Mouse (Mus musculus): ENCODE results near the gene Pvr. TPM values are rescaled to one million over a fixed set of nuclear protein-coding genes. Genes with fewer than 3 reads are reported as not detected.

The Pvr gene
- total RNA-seq (2021), result 10 to 100 TPM; 20.0 to 25.6 TPM
- long read RNA-seq, experiment 1, transcript Pvr-201 (8 exons, 2,905 nt), result major isoform, 8 of 13 reads
- long read RNA-seq, experiment 1, partial matches to known transcripts, result 0 of 13 reads
- long read RNA-seq, experiment 1, other reads (novel, unspliced or antisense), result 5 of 13 reads
- long read RNA-seq, experiment 2, transcript Pvr-201 (8 exons, 2,905 nt), result major isoform, 5 of 8 reads
- long read RNA-seq, experiment 2, partial matches to known transcripts, result 0 of 8 reads
- long read RNA-seq, experiment 2, other reads (novel, unspliced or antisense), result 3 of 8 reads

DNA sequence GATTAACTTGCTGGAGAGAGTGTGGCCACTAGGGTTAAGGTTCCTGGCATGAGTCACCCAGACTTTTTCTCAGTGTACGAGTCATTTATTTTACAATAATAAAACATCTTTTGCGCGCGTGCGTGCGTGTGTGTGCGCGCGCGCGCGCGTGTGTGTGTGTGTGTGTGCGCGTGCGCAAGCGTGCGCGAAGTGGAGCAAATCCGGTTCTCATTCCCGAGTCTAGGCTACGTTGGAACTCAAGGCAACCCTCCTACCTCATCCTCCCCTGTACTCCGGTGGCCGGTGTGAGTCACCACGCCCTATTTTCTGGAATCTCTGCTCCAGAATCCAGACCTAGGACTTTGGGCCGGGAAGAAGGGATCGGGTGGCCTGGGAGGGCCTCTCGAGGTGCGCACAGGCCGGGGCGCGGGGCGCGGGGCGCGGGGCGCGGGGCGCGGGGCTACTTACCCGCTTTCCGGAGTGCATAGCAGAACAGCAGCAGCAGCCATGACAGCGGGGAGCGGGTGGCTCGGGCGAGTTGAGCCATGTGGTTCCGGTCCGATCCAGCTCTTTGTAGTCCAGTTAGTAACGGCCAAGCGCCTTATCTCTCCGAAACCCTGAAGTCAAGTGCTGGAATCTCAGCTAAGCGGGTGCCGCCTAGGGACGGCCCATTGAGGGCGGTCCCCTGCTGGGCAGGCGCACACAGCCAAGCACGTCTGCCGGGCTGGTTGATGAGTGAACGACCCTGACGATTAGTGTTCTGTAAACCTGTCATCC, at the start of gene Pvr:
Gene Pvr, minus strand, starts transcription at position 655 of the 756 bp plus-strand sequence.
- intact Hi-C loops (cut with DNase I), result no loop called here

DNA sequence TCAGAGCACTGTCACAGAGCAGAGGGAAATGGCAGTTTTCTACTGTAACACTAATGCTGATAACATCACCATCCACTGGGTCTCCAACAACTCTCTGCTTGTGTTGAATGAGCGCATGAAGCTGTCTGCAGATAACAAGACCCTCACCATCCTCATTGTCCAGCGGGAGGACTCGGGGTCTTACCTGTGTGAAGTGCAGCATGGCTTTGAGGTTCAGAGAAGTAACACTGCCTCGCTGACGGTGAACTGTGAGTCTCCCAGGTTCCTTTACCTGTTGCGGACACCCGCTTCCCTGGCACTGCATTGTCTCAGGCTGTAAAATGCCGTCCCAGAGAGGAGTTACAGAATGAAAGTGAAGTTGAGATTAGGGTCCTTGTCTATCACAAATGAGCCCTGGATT, 49.2 kb upstream of the Pvr start:
- intact Hi-C loops (cut with DNase I), result no loop called here
- no peak for DNase-seq

More for the DNA sequence above, at the start of gene Pvr:
- peak; percentile 79 to 81 for DNase-seq

DNA sequence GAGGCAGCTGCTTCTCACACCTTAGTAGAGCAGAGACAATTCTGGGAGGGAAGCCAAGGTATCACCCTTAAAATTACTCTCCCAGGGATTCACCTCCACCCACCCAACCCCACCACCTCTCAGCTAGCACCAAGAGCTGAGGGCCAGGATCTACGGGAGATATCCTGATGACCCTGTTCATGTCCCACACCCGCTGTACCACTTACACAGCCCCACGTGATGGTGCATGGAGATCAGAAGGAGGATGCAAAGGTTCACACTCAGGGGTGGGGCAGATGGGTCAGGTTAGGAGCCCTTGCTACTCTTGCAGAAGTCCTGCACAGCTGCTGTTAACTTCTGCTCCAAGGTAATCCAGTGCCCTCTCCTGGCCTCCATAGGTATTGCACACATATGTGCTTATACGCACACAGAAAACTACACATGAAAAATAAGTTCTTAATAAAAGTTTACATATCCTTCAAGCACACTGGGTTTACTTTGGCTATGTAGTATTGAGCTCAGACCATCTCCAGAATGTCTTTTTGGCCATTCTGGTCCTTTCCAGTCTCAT, 48.7 kb upstream of the Pvr start:
- intact Hi-C loops (cut with DNase I), result no loop called here
- no peak for DNase-seq

DNA sequence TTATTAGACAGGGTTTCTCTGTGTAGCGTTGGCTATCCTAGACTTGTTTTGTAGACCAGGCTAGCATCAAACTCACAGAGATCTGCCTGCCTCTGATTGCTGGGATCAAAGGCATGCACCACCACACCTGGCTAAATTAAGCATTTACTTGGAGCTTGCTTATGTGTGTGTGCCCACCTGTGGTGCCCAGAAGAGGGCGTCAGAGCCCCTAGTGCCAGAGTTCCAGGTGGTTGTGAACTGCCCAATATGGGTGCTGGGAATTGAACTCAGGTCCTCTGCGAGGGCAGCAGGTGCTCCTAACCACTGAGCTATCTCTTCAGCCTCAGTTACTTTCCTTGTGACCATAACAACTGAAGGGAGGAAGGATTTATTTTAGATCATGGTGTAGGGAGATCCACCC, 48.1 kb upstream of the Pvr start:
- DNase-seq, result no peak
- intact Hi-C loops (cut with DNase I), result no loop called here

DNA sequence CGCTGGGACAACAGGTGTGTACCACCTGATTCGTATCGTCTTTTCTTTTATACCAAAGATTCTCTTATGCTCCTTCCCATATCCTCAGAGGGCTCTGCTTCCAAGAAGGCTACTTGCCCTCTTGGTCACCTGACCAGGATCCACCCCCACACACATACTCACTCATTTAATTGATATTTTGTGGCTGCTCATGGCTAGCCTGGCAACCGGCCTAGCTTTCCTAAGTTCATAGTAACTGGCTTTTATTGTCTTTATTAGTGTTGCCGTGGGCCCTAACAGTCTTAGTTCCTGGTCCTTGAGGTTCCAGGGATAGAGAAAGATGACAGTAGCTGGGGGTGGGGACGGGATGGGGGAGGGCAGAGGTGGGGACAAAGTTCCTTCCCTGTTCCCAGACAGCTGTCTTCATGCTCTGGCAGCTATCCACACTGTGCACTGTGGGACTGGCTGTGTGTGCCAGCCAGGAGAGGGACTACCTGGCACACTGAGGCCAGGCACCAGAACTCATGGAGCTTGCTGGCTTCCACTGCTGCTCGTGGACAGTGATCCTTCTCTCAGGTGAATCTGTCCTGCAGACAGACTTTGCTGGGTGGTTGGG, 44.1 kb upstream of the Pvr start, which contains the start of gene Ceacam20:
Gene Ceacam20, plus strand, starts transcription at position 428 of the 595 bp plus-strand sequence.
- DNase-seq, result no peak
- intact Hi-C loops (cut with DNase I), result no loop called here

DNA sequence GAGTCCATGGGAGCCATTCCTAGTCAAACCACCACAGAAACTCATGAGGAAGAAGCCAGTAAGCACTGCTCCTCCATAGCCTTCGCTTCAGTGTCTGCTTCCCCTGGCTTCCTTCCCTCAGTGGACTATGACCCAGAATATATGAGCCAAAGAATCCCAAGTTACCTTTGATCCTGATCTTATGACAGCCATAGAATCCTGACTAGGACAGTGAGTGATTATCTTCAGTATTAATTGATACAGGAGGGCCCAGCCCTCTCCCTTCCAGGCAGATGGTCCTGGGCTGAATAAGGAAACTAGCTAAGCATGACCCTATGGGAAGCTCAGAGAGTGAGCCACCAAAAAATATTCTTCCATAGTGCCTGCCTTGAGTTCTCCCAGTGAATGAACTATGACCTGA, 41.5 kb upstream of the Pvr start:
- no peak for DNase-seq
- intact Hi-C loops (cut with DNase I), result no loop called here

DNA sequence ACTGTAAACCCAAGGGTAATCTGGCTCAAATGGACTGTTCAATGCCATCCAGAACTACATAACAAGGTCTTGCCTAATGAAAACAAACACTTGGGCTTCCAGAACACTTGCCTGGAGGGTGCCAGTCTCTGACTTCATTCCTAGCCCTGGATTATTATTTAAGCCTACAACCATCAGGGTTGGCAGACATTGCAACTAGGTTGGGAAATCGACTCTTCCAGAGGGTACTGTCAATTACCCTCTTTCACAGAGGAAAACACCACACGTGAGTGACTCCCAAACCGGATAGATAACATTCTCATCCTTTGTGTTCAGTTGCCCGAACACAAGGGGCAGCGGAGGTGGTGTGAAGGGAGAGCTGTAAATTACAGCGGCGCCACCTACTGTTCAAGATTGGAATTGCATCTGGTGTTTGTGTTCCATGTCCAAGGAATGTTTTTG, 35.4 kb upstream of the Pvr start:
- peak; percentile 88 to 94 for DNase-seq
- intact Hi-C loops (cut with DNase I), result loop anchor here (1.0 to 2.0 kb wide), 2 partner anchors 46 to 80 kb away; no protein-coding TSS in a partner anchor

DNA sequence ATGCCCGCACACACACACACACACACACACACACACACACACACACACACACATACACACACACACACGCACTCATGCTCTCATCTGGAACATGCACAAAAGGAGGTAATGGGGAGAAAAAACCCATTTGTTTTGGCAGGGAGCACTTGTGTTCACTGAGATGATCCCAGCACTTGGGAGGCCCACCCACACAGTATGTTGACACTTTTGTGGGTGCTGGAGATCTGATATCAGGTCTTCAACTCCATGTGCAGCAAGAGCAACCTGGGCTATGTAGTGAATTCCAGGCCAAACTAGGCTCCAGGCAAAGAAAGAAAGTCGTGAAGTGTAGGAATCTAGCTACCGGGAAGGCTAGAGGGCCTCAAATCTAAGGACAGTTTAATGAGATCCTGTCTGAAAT, 34.9 kb upstream of the Pvr start:
- DNase-seq, result no peak
- intact Hi-C loops (cut with DNase I), result loop anchor here (1.0 to 2.0 kb wide), 2 partner anchors 46 to 79 kb away; no protein-coding TSS in a partner anchor

DNA sequence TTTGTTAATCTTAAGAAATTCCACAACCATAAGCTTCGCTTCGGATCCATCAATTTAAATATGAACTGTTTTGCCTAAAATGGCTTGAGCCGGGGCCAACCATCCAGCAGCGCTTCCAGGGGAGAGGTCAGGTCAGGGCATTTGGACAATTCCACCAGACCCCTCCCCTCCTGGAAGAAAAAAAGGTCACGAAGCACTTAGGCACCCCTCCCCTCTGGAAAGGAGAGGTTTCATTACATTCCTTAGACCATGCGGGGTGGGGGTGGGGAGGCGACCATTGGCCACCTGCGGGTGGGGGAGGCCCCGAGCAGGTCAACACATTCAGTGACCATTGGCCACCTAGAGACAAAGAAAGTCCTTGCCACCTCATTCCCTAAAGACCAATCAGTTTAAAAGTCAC, 32.1 kb upstream of the Pvr start:
- intact Hi-C loops (cut with DNase I), result no loop called here
- no peak for DNase-seq

DNA sequence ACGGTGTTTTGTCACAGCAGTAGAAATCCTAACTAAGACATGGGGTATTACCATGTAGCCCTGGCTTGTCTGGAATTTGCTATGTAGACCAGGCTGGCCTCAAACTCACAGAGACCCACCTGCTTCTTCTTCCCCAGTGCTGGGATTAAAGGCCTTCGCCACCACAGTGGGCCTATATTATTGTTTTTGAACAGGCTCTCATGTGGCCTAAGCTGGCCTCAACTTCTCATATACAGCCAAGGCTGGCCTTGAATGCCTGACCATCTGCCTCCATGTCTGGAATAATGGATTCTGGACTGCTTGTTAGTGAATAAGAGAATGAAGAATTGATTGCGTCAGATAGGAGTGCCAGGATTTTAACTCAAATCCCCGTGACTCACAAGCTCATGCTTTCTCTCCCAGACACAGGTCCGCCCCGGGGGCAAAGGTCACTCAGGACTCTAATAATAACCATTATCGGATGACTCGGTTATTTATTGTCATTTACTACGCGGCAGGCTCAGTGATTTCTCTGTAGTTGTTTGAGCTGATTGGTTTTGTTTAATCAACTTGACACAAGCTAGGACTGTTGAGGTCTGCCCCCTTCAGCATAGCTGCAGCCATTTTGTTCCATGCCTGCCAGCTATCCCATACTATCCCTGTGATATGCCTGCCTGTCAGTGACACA, 31.5 kb upstream of the Pvr start:
- DNase-seq, result no peak
- intact Hi-C loops (cut with DNase I), result loop anchor here (1.0 kb wide), 1 partner anchor 42 kb away; no protein-coding TSS in a partner anchor

DNA sequence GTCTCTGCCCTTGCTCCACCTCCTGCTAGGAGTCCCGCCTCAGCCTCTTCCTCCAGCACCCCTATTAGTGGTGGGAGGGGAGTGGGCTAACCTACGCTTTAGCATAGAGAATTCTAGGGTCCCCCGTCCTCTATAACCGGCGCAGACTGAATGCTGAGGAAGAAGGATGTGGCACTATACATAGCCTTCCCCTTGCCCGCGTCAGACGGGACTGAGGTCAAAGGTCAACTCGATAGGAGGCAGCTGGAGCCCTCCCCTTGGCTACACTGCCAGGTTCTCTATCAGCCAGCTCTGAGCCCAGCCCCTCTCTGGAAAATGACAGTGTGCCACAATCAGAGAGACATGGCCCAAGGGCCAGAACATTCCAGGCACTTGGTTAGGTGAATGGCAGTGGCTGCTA, 29.6 kb upstream of the Pvr start, which contains the start of gene Igsf23:
Gene Igsf23, minus strand, starts transcription at position 168 of the 400 bp plus-strand sequence.
- DNase-seq, result no peak
- intact Hi-C loops (cut with DNase I), result no loop called here

DNA sequence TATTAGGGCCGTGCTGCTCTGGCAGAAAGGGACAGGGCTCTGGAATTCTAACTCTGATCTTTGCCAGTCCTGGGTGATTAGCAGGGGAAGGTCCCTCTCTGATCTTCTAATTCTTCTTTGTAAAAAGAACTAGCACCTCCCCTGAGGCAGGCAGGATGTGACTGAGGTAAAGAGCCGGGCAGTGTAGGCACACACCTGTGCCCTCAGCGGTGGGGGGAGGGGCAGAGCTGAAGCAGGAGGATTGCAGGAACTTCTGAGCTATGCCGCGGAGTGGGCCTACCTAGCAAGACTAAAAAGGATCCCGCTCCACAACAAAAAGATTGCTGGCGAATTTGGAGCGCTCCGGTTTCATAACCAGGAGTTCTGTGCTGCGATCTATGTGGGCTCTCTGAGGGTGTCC, 29.0 kb upstream of the Pvr start:
- intact Hi-C loops (cut with DNase I), result no loop called here
- DNase-seq, result no peak

DNA sequence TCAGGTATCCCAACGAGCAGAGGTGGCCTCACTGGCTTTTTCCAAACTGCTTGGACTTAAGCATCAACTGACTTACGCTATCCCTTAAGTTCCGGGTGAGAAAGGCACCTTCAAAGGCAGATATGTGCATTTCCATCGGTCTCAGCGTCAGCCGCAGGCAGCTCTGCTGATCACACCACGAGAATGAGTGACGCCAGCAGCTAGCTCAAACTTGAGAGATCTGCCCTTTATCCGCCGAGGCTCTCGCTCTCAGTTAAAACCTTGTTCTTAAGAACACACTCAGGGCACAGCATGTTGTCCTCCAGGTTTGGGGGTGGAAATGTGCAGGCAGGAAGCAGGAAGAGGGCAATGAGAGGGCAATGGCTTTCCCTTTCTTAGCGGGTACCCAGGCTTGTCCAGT, 28.0 kb upstream of the Pvr start:
- intact Hi-C loops (cut with DNase I), result no loop called here
- no peak for DNase-seq

DNA sequence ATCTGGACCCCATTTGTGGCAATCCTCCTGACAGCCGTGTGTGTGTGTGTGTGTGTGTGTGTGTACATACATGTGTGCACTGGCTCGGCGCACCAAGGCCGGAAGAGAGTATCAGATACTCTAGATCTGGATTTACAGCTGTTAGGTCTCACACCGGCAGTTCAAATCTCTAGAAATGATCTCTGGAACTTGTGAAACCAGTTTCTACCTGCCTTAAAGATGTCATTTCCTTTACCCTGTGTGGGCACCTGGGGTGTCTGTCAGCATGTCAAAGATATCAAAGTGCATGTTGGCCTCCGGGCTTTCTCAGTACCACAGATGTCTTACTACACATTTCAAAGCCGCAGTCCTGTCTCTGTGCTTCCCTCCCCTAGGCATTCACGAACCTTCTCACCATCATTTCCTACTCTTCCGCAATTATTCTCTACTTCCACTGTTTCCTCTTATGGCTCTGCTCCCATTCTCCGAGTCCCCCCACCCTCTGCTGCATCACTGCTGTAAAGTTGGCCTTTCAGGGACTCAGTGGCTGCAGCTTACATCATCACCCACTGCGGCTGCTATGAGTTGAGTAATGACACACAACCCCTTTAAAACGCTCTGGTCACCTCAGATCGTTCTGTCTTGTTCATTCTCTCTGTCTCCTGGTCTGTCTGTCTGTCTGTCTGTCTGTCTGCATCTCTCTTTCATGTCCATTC, 25.0 kb upstream of the Pvr start:
- intact Hi-C loops (cut with DNase I), result no loop called here
- no peak for DNase-seq

DNA sequence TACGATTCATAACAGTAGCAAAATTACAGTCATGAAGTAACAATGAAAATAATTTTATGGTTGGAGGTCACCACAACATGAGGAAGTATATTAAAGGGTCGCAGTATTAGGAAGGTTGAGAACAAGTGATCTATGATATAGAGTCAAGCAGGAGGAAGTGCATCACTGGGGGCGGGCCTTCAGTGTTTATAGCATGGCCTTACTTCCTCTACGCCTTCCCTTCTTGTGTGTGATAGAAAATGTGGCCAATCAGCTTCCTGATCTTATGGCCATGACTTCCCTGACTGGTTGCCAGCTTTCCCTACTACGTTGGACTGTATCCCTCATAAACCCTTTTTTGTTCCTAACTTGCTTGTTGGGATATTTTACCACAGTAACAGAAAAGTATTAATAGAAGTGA, 24.2 kb upstream of the Pvr start:
- intact Hi-C loops (cut with DNase I), result no loop called here
- DNase-seq, result no peak

DNA sequence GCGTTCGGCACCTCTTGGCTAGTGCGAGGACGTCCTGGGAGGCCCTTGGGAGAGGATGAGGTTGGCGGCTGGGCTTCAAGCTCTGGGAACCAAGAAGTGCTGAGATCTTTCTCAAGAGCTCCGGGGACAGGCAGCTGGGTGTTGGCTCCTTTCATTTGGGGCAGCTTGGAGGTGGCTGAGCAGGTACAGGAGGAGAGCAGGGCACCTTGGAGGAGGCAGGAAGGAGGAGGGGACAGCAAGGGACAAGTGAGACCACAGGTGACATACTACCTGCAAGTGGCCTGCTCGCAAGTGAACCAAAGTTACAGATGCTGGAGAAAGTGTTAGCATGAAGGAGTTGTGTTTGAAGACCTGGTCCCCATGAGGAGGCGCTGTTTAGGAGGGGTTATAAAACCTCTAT, 23.7 kb upstream of the Pvr start:
- intact Hi-C loops (cut with DNase I), result no loop called here
- no peak for DNase-seq

DNA sequence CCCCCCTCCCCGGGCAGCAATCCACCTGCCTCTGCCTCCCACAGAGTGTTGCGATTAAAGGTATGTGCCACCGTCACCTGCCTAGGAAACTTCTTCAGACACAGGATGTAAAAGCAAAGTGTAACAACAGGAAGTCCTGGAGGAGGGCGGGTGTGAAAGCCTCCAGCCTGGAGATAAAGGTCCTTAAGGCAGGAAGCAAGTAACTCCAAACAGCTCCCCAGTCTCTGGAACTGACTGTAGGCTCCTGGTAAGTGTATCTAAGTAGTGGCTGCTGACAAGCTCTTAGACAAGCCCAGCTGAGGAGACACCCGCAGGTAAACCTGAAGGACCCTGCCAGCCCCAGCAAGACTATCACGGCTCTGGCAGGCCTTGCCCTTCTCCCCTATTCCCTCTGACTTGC, 19.3 kb upstream of the Pvr start:
- DNase-seq, result peak; percentile 35 to 44
- intact Hi-C loops (cut with DNase I), result no loop called here

DNA sequence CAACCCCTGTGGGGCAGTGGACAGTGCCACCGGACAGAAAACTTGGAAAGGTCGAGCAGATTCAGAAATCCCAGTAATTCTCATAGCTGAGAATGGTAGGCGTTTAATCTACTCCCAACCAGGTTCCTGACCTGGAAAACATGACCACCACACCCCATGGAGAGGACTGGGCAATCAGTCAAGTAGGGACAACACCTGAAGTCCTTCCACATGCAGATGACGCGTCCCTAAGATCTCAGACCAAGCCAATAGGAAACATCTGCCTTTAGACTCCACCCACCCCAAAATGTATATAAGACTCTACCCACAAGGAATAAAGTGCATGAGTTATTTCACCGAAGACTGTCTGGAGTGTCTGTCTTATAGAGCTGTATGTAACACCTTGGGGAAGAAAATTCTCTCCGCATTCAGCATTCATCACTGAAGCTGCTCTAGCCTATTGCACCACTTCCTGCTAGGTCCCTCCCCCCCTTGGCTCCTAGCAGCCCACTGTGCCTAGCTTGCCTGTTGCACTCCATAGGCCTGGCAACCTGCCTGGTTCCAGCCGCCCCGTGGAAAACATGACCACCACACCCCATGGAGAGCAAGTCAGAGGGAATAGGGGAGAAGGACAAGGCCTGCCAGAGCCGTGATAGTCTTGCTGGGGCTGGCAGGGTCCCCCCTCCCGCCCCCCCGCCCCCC, 18.7 kb upstream of the Pvr start:
- intact Hi-C loops (cut with DNase I), result no loop called here

DNA sequence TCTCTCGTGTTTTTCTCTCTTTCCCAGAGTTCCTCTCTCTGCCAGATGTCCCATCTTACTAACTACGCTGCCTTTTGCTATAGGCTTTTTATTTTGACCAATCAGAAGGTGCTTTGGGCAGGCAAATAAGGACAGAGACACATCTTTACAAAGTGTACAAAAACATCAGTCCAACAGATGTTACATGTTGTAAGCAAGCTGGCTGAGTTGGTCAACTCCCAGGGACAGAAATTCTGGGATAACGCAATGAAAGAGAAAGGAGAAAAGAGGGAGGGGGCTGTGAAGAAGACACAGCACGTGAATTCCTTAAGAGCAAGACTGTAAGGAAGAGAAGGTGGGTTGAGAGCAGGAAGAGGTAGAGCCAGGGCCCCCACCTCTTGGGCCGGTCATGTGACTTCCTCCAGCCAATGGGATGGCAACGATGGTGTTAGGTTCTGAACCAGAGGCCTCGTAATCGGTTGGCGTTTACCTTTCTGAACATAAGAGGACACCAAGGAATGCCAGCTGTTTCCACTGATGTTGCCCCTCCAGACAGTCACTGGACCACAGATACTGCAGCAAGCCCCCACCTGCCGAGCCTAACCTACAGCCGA, 16.4 kb upstream of the Pvr start:
- intact Hi-C loops (cut with DNase I), result no loop called here
- DNase-seq, result no peak

More for the DNA sequence above, 18.7 kb upstream of the Pvr start:
- peak; percentile 90 to 92 for DNase-seq
